Mouse (Mus musculus) ovary, postnatal 36 days (tissue): ENCODE results near the gene Mapk6.
"Not testable (repeated sequence)": the region's sequence is repeated elsewhere in the genome, so short reads cannot be mapped to it uniquely, and the experiment has no call there.

ENCODE experiments used
- DNase-seq: peaks from one replicate; pipeline ENCODE4 v3.0.0; 2022; ENCODE audit warnings: low spot score, mixed read lengths

Gene Mapk6

GRCm38 (mm10) chr9:75382825-75383224 is 27.0 kb downstream of the Mapk6 start:
- DNase-seq: no peak

GRCm38 (mm10) chr9:75378774-75379173 is 31.0 kb downstream of the Mapk6 start:
- DNase-seq: no peak

DNA sequence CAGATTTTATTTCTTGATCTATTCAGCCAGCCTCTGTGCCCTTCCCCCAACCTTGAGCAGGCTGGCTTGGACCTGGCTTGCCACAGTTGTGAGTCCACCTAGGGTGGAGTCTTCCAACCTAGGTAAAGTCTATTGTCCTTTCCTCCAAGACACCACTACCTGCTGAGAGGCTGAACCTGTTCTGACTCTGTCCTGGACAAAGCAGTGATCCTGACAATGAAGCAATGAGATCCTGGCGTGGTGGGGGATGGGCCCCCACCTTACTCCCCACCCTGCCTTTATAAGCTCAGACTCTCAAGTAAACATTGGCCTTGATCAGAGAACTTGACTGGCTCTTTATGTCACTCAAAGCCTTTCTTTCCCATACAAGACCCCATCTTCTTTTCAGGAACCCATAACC is 33.4 kb downstream of the Mapk6 start:
- no peak for DNase-seq

DNA sequence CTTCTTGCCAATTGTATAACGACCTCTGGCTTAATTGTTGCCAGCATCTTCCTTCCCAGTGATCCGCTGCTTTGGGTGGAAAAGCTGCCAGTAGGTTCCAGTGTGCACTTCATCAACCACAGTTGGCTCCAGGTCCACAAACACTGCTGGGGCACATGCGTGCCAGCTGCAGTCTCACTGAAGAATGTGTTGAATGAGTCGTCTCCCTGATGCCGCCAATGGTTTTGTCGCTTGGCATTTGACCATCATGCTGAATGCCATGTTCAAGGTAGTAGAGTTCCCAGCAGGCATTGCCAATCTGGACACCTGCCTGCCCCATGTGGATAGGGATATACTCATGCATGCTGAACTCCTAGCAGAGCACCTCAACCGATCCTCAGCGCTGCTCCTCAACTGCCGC is 34.2 kb downstream of the Mapk6 start:
- no peak for DNase-seq

DNA sequence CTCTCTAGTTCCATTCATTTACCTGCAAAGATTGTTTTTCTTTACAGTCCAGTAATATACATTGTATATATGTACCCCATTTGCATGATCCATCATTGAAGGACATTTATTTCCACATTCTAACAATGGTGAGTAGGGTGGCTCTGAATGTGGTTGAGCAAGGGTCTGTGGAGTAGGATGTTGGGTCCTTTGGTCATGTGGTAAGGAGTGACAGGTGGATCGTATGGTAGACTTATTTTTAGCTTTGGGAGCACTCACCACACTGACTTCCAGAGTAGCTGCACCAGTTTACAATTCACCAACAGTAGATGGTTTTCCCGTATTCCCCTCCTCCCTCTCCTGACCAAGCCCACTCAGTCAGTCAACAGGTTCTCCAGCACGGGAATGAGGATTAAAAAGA is 41.0 kb downstream of the Mapk6 start:
- DNase-seq: no peak

DNA sequence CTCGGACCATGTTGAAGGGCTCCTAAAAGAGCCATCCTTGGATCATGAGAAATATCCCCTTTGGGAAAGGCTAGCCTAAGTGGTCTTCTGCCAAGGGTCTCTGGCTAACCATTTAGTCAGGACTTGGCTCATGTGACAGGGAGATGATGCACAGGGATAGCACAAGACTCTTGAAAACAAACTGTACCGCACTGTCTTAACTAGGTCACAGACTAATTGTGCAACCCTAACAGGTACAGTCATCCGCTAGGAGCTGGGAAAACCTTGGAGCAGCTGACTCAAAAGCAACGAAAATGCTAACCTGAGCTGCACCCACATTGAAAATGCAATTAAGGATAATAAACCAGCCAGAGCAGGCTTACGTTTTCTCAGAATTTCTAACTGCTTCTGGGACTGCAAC is 43.6 kb downstream of the Mapk6 start:
- DNase-seq: no peak

- no peak for DNase-seq
Observed at GRCm38 (mm10) chr9:75365195-75365594, 44.6 kb downstream of the Mapk6 start.

- not testable (repeated sequence) for DNase-seq
Observed at GRCm38 (mm10) chr9:75363702-75364101, 46.1 kb downstream of the Mapk6 start.

GRCm38 (mm10) chr9:75363001-75363400 is 46.8 kb downstream of the Mapk6 start:
- DNase-seq: peak; percentile 40

- no peak for DNase-seq
Observed at GRCm38 (mm10) chr9:75362201-75362600, 47.6 kb downstream of the Mapk6 start.

GRCm38 (mm10) chr9:75361699-75362098 is 48.1 kb downstream of the Mapk6 start:
- DNase-seq: peak; percentile 71

GRCm38 (mm10) chr9:75357087-75357654 is 52.6 kb downstream of the Mapk6 start:
- no peak for DNase-seq

DNA sequence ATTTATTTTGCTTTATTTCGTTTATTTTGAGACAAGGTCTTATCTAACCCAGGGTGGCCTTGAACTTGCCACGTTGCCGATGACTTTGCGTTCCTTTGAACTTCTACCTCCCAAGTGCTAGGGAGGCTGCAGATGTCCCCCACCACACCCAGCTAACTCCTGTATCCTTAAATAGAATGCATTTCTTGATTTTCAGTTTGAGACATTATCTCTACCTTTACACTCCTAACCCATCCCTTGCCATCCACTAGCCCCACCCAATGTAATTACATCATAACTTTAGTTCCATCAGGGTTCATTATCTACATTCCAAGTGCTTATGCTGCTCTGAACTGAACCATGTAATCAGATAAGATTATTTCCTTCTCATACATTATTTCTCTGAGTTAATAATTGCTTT is 54.0 kb downstream of the Mapk6 start:
- no peak for DNase-seq

DNA sequence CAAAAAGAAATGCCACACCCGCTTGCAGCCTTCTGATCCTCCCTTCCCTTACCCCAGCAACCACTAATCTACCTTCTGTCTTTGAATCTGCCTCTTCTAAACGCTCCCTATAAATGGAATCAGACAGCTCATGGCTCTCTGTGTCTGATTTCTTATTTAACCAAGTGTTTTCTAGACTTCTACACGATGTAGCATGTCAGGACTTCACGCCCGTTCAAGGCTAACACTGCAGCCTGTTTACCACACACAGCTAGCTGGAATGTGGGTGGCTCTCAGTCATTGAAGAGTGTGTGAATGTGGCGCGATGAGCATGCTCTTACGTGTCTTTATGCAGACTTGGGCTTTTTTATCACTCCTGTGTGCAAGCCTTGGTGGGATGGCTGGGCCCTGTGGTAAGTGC is 56.7 kb downstream of the Mapk6 start:
- no peak for DNase-seq

- DNase-seq: no peak
Observed at GRCm38 (mm10) chr9:75348641-75349040, 61.2 kb downstream of the Mapk6 start.

GRCm38 (mm10) chr9:75348066-75348465 is 61.7 kb downstream of the Mapk6 start:
- peak; percentile 34 for DNase-seq

DNA sequence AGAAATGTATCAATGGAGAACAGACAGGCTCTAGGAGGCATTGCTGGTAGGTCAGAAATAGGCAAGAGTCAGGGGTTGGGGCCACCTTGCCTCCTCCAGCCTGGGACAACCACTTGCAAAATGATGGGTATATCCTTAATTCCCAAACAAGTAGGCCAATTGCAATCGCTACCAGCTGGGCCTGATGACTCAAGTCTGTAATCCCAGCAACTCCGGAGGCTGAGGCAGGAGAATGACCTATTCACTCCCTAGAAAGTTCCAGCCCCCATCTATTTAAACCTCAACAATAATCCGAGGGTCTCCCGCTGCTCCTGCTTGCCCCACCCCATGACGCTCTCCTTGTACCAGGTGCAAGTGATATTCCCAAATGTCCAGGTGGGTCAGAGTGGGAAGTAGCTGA is 62.3 kb downstream of the Mapk6 start, which contains the start of gene Bcl2l10:
Gene Bcl2l10 (plus strand): TSS at position 301 of the 400 bp plus-strand sequence.
- DNase-seq: no peak

GRCm38 (mm10) chr9:75342433-75342832 is 67.4 kb downstream of the Mapk6 start:
- no peak for DNase-seq

DNA sequence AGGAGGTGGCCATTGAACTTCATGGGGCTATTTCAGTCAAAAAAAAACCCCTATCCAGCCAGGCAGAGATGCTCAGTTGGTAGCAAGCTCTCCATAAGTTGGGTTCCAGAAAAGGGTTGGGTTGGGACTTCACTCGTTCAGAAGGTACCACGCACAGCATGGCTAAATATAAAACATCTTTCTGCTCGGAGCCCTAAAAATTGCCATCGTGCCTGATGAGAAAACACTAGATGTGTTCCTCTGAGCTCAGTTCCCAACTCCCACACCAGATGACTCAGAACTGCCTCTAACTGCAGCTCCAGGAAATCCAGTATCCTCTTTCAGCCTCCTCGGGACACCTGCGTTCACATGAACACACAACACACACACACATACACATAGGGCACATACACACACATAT is 71.8 kb downstream of the Mapk6 start:
- no peak for DNase-seq

GRCm38 (mm10) chr9:75334440-75334839 is 75.4 kb downstream of the Mapk6 start:
- no peak for DNase-seq

- DNase-seq: no peak
Observed at GRCm38 (mm10) chr9:75330821-75331220, 79.0 kb downstream of the Mapk6 start.

DNA sequence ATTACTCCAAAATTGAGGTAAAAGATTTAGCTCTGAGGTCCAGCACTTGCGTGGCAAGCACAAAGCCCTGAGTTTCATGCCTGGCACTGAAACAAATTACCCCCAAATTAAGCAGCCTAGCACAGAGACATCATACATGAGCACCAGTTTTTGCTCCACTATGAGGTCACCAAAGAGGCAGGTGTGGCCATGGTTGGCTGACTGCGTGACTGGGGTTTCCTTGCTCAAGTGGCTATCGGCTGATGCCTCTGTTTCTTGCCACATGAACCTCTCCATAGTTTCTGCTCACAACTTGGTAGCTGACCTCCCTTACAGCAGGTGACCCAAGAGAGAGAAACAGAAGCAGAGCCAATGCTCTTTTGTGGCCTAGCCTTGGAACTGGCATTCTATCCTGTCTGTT is 81.8 kb downstream of the Mapk6 start:
- no peak for DNase-seq

DNA sequence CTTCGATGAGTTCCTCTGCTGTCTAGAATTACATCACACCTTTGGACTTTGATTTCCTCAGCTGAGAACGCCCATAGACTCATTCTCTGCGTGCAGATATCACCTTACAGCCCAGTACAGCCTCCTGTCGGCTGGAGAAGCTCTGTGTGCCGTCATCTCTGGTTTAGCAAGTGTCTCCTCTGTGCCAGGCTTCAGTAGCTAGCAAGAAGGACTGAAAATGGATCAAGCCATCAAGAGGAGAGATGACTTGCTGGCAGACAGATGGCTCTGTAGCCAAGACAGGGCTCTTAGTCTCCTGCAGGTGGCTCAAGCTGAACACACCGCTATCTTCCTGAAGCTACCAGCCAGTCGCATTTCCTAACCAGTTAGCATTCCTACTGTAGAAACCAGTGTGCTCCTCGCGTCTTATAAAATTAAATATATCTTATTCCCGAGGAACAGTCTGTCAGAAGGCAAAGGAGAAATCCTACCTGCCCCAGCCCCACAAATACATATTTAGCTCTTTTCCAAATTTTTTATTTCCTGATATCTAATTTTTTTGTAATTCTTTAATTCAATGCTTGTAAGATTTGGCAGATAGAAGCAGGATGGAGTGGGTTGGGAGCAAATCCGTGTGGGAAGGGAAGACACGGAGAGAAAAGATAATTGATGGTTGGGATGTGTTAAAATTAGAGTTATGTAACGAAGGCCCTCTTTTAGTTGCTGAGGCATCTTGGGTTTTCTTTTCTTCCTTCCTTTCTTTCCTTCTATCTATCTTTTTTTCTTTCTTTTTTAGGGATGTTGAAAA is 87.5 kb downstream of the Mapk6 start:
- DNase-seq: no peak

DNA sequence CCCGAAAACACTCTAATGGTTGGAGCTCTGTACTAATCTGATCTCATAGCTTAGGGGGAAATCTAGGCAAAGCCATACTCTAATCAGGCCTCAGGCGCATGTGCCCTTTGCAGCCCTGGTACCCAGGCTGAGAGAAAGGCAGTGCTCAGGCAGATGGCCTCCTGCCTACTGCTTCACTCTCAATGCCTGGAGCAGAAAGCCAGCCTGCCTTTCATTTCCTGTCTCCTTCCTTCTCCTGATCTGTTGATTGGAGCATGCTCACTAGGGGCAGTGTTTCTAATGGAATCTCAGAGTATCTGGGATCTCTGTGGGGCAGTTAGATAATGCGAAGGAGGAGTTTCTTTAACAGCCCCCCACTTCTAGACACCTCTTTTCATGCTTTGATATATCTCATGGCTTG is 90.4 kb downstream of the Mapk6 start:
- no peak for DNase-seq
